Mouse (Mus musculus) testis, adult 2 months (tissue): ENCODE measurements around the gene Slc8a1.

ENCODE experiments used
- CTCF ChIP-seq: fragments of 200-500 bp; IDR thresholded peaks from 2 replicates; pipeline ENCODE4 v1.5.1; 2012; ENCODE audit warnings: low read depth, mild to moderate bottlenecking, inconsistent platforms, low read length, moderate library complexity; ENCODE audit not compliant: control insufficient read depth, insufficient read depth, insufficient replicate concordance
- POLR2A ChIP-seq: fragments of 200-500 bp; IDR thresholded peaks from 2 replicates; pipeline ENCODE4 v1.6.1; 2012; ENCODE audit warnings: low read depth, mild to moderate bottlenecking, inconsistent platforms, low read length, moderate library complexity; ENCODE audit not compliant: control insufficient read depth

GRCm38 (mm10) chr17:81666551-81666950, 71.6 kb downstream of the Slc8a1 start:
- no peak for TF ChIP-seq CTCF
- no peak for TF ChIP-seq POLR2A
